ENCODE assay signal across 8 mouse cellular contexts in the genomic region with DNA sequence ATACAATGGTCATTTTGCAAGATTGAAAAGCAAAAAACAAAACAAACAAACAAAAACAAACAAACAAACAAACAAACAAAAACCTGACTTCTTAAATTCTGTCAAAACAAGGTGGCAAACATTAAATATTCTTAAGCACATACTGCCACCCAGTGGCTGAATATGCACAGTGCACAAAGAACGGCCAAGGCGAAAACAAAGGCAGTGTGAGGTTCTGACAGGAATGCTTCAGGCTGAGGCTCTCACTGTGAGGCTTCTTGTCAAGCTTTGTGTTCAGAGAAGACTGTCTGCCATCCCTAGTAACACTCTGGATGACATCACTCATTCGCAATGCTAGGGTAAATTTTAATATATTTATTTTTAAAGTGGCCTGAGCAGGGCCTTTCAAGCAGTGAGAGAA. TPM values are rescaled to one million over a fixed set of nuclear protein-coding genes. Genes with fewer than 3 reads are reported as not detected.
DNase-seq lines count a peak whose midpoint lies in the region; ATAC-seq and TF ChIP-seq lines count a peak whose summit lies in the region.

No protein-coding gene starts in this region.

- no peak overlapping the region for H3K4me2 ChIP-seq in kidney, embryonic 16.5 days (replicated peaks; ENCODE audit: low read depth, low read length)
- H3K4me2 ChIP-seq in liver, embryonic 14.5 days (ENCODE audit: low read depth) = no peak overlapping the region
- no peak overlapping the region for H3K4me2 ChIP-seq in neural tube, embryonic 15.5 days

- peak; percentile 22 for DNase-seq in T-cell, adult 2 months (ENCODE audit: low spot score)
- DNase-seq in cerebellum, postnatal 10 days = peak; percentile 82 to 88
- DNase-seq in gastrocnemius, adult 18-20 months (ENCODE audit: low spot score) = peak; percentile 50
- peak; percentile 16 to 42 (median 30) for DNase-seq in liver, embryonic 14.5 days (ENCODE audit: low read depth in 3 of 3, low spot score in 3 of 3)
- peak; percentile 60 for DNase-seq in thymus, postnatal 14 days

- TF ChIP-seq CTCF in liver, embryonic 14.5 days (IDR thresholded peaks at IDR 0.05; ENCODE audit: low read depth) = peak; percentile 83

- H3K9me3 ChIP-seq in kidney, embryonic 16.5 days (ENCODE audit: low read length) = no peaks in the 10 kb centered on the region
- H3K9me3 ChIP-seq in liver, embryonic 14.5 days (ENCODE audit: control insufficient read depth, low read length) = no peaks in the 10 kb centered on the region
- no peaks in the 10 kb centered on the region for H3K9me3 ChIP-seq in neural tube, embryonic 15.5 days (replicated peaks)

- H3K27ac ChIP-seq in kidney, embryonic 16.5 days (ENCODE audit: low read length) = no peak overlapping the region
- H3K27ac ChIP-seq in liver, embryonic 14.5 days = no peak overlapping the region
- H3K27ac ChIP-seq in neural tube, embryonic 15.5 days (replicated peaks) = 0 out of 2 replicates have a peak overlapping the region, but pooled peaks have one; percentile 45

- WGBS in kidney, embryonic 16.5 days = 7% methylated on average over 3 of the region's 3 CpGs
- 6% methylated on average over 3 of the region's 3 CpGs for WGBS in liver, embryonic 14.5 days (ENCODE audit: insufficient replicate concordance)
- WGBS in neural tube, embryonic 15.5 days = 7% methylated on average over 3 of the region's 3 CpGs

- H3K36me3 ChIP-seq in kidney, embryonic 16.5 days (ENCODE audit: insufficient read depth, low read length) = no peaks in the 10 kb centered on the region
- no peaks in the 10 kb centered on the region for H3K36me3 ChIP-seq in liver, embryonic 14.5 days (replicated peaks; ENCODE audit: control insufficient read depth, insufficient read depth, low read depth)
- H3K36me3 ChIP-seq in neural tube, embryonic 15.5 days = no peaks in the 10 kb centered on the region

- H3K9ac ChIP-seq in kidney, embryonic 16.5 days (replicated peaks; ENCODE audit: low read length) = no peak overlapping the region
- H3K9ac ChIP-seq in liver, embryonic 14.5 days (replicated peaks) = no peak overlapping the region
- H3K9ac ChIP-seq in neural tube, embryonic 15.5 days (replicated peaks) = no peak overlapping the region

- H3K4me1 ChIP-seq in kidney, embryonic 16.5 days (ENCODE audit: insufficient read depth, low read length) = 0 out of 2 replicates have a peak, but pooled peaks cover 2% of the 10 kb centered on the region
- H3K4me1 ChIP-seq in liver, embryonic 14.5 days (replicated peaks; ENCODE audit: control insufficient read depth in 2 of 2, insufficient read depth in 2 of 2, low read length in 1 of 2) = no peaks in the 10 kb centered on the region
- H3K4me1 ChIP-seq in neural tube, embryonic 15.5 days = peaks cover 3% of the 10 kb centered on the region; the same call in 1 of the 2 replicates

- no peaks in the 10 kb centered on the region for H3K27me3 ChIP-seq in kidney, embryonic 16.5 days (ENCODE audit: insufficient read depth, low read length)
- H3K27me3 ChIP-seq in liver, embryonic 14.5 days (ENCODE audit: control insufficient read depth, insufficient read depth, low read length) = no peaks in the 10 kb centered on the region
- H3K27me3 ChIP-seq in neural tube, embryonic 15.5 days (replicated peaks) = no peaks in the 10 kb centered on the region

- ATAC-seq in CD4-positive, CD25-positive, alpha-beta regulatory T cell, adult 4 months = peak; percentile 65
- peak; percentile 51; the same call in 1 of the 2 replicates for ATAC-seq in kidney, embryonic 16.5 days (ENCODE audit: low FRiP score, low TSS enrichment)
- no peak for ATAC-seq in liver, embryonic 14.5 days (ENCODE audit: insufficient read depth)
- peak; percentile 72; the same call in 1 of the 2 replicates for ATAC-seq in neural tube, embryonic 15.5 days (ENCODE audit: low FRiP score)

- TF ChIP-seq EP300 in liver, embryonic 14.5 days (IDR thresholded peaks at IDR 0.05; ENCODE audit: low read depth) = no peak

- no peak overlapping the region for H3K4me3 ChIP-seq in kidney, embryonic 16.5 days (ENCODE audit: low read length)
- H3K4me3 ChIP-seq in liver, embryonic 14.5 days (ENCODE audit: insufficient read depth in 1 of 2, low read depth in 2 of 2, low read length in 2 of 2) = no peak overlapping the region
- H3K4me3 ChIP-seq in neural tube, embryonic 15.5 days (replicated peaks) = no peak overlapping the region

RNA-seq across cellular contexts. Expression of a gene that starts 24.8 kb away (rescaled TPM):
- polyA plus RNA-seq in CD4-positive, CD25-positive, alpha-beta regulatory T cell, adult 4 months (2017; shearing (Covaris generic)) = 1 to 10 TPM; 2.4 TPM
- total RNA-seq in gastrocnemius, adult 18-20 months (2021) = 1 to 10 TPM; 1.3 to 2.1 TPM
- polyA plus RNA-seq in kidney, embryonic 16.5 days (2015; fragmentation: Nextera tagmentation; extraction: Ambion mirVana) = 1.2 and 2.2 TPM in 2 replicates
- 0.57 and 0.75 TPM in 2 replicates for polyA plus RNA-seq in liver, embryonic 14.5 days (2012; rRNA removed)
- polyA plus RNA-seq in liver, embryonic 14.5 days (2014; fragmentation: Nextera tagmentation; extraction: Ambion mirVana) = 1.4 and 1.8 TPM in 2 replicates
- 0.84 and 1.2 TPM in 2 replicates for polyA plus RNA-seq in neural tube, embryonic 15.5 days (2015; fragmentation: Nextera tagmentation; extraction: Ambion mirVana)

RNA-seq across cellular contexts. Expression of a gene that starts 24.9 kb away (rescaled TPM):
- under 1 TPM in 1 of 2 experiments, not detected in 1; 0.33 TPM for polyA plus RNA-seq in CD4-positive, CD25-positive, alpha-beta regulatory T cell, adult 4 months (2017; shearing (Covaris generic))
- total RNA-seq in gastrocnemius, adult 18-20 months (2021) = under 1 TPM; 0.68 to 0.95 TPM
- 5.9 and 6.8 TPM in 2 replicates for polyA plus RNA-seq in kidney, embryonic 16.5 days (2015; fragmentation: Nextera tagmentation; extraction: Ambion mirVana)
- polyA plus RNA-seq in liver, embryonic 14.5 days (2012; rRNA removed) = 4.8 and 5.3 TPM in 2 replicates
- polyA plus RNA-seq in liver, embryonic 14.5 days (2014; fragmentation: Nextera tagmentation; extraction: Ambion mirVana) = 4.0 TPM in 2 replicates
- polyA plus RNA-seq in neural tube, embryonic 15.5 days (2015; fragmentation: Nextera tagmentation; extraction: Ambion mirVana) = 2.5 and 6.1 TPM in 2 replicates

Comparison
In these comparisons a context has a peak if more than half of its experiments do, and no peak if none do; other contexts are left out.
1. DNase-seq: peak in every context shown above with its lines; median percentile 85 in cerebellum, postnatal 10 days; 60 in thymus, postnatal 14 days; 50 in gastrocnemius, adult 18-20 months; 30 in liver, embryonic 14.5 days; 22 in T-cell, adult 2 months.